In genomic region chr10:128281682-128282081, GRCm38 (mm10) we compare ENCODE assay signal across 31 mouse cellular contexts. TPM values are rescaled to one million over a fixed set of nuclear protein-coding genes. Genes with fewer than 3 reads are reported as not detected.
DNase-seq lines count a peak whose midpoint lies in the region; ATAC-seq and TF ChIP-seq lines count a peak whose summit lies in the region.
"Had no signal": no experiment of that assay in that cellular context is flagged by ENCODE, and none has a peak within 500 bp of the region (broad histone marks: within the 10 kb centered on the region; RNA-seq: fewer than 3 reads in every experiment).

No protein-coding gene starts in this region.

- ATAC-seq in intestine, embryonic 16.5 days = no peak
- no peak for ATAC-seq in intestine, embryonic 15.5 days
- ATAC-seq: forebrain, embryonic 13.5 days; forebrain, embryonic 16.5 days; hindbrain, postnatal 0 days; inflammation-experienced regulatory T-cells, adult 6 months had no signal

- H3K9ac ChIP-seq in intestine, embryonic 16.5 days (ENCODE audit: low read depth, low read length) = no peak overlapping the region
- H3K9ac ChIP-seq in intestine, embryonic 15.5 days = no peak overlapping the region
- peak overlapping the region; percentile 26; the same call in 1 of the 2 replicates for H3K9ac ChIP-seq in ES-E14 (ENCODE audit: insufficient read depth, low read depth, low read length, poor library complexity, severe bottlenecking)
- H3K9ac ChIP-seq: forebrain, embryonic 13.5 days; heart, embryonic 13.5 days; hindbrain, embryonic 14.5 days had no signal

- peak; percentile 14; the same call in 1 of the 2 replicates for TF ChIP-seq CTCF in cerebellum, adult 2 months (IDR thresholded peaks at IDR 0.05; ENCODE audit: borderline replicate concordance, insufficient read depth, low read depth, low read length)
- no peak for TF ChIP-seq CTCF in small intestine, adult 2 months (IDR thresholded peaks at IDR 0.05; ENCODE audit: extremely low read depth, insufficient read length, insufficient replicate concordance, low read depth, low read length)

- H3K36me3 ChIP-seq in intestine, embryonic 16.5 days (ENCODE audit: control insufficient read depth, insufficient read depth, low read length) = peaks cover 19% of the 10 kb centered on the region
- peaks cover 26% of the 10 kb centered on the region for H3K36me3 ChIP-seq in intestine, embryonic 15.5 days
- H3K36me3 ChIP-seq in ES-E14 (ENCODE audit: control insufficient read depth, insufficient read depth, low read length, poor library complexity, severe bottlenecking) = peaks cover 31% of the 10 kb centered on the region
- H3K36me3 ChIP-seq in small intestine, adult 2 months (ENCODE audit: control insufficient read depth, insufficient read depth, low read length) = peaks cover 86% of the 10 kb centered on the region

- no peak overlapping the region for H3K4me2 ChIP-seq in intestine, embryonic 16.5 days (ENCODE audit: low read depth, low read length)
- H3K4me2 ChIP-seq in intestine, embryonic 15.5 days (replicated peaks) = no peak overlapping the region
- H3K4me2 ChIP-seq: forebrain, embryonic 13.5 days; heart, embryonic 13.5 days; hindbrain, embryonic 14.5 days had no signal

- H3K4me3 ChIP-seq in cerebellum, adult 2 months (replicated peaks; ENCODE audit: insufficient read depth, low read depth, low read length) = no peak overlapping the region
- H3K4me3 ChIP-seq in intestine, embryonic 16.5 days (ENCODE audit: low read length) = no peak overlapping the region
- H3K4me3 ChIP-seq in intestine, embryonic 15.5 days (replicated peaks) = no peak overlapping the region
- H3K4me3 ChIP-seq in ES-E14 (ENCODE audit: insufficient read depth in 1 of 2, low read depth in 1 of 2, low read length in 2 of 2, poor library complexity in 1 of 2, severe bottlenecking in 1 of 2) = no peak overlapping the region
- H3K4me3 ChIP-seq in small intestine, adult 2 months (ENCODE audit: low read depth, low read length) = no peak overlapping the region
- H3K4me3 ChIP-seq: forebrain, embryonic 10.5 days; forebrain, embryonic 13.5 days; heart, adult 2 months; heart, embryonic 10.5 days; heart, embryonic 13.5 days had no signal

- peaks cover 38% of the 10 kb centered on the region for H3K4me1 ChIP-seq in cerebellum, adult 2 months (ENCODE audit: control insufficient read depth, insufficient read depth, low read length)
- no peaks in the 10 kb centered on the region for H3K4me1 ChIP-seq in intestine, embryonic 16.5 days (ENCODE audit: control insufficient read depth, insufficient read depth, low read length)
- no peaks in the 10 kb centered on the region for H3K4me1 ChIP-seq in intestine, embryonic 15.5 days (replicated peaks)
- peaks cover 2 to 11% of the 10 kb centered on the region in 2 experiments; a peak in 2 of 4 replicates for H3K4me1 ChIP-seq in ES-E14 (ENCODE audit: control insufficient read depth in 2 of 2, insufficient read depth in 2 of 2, low read length in 2 of 2, poor library complexity in 1 of 2)
- H3K4me1 ChIP-seq in small intestine, adult 2 months (ENCODE audit: control insufficient read depth, insufficient read depth, insufficient read length, low read length) = peaks cover 2% of the 10 kb centered on the region; the same call in 1 of the 2 replicates
- H3K4me1 ChIP-seq: forebrain, embryonic 13.5 days; heart, embryonic 13.5 days had no signal

- no peaks in the 10 kb centered on the region for H3K9me3 ChIP-seq in intestine, embryonic 16.5 days (ENCODE audit: control insufficient read depth, low read length)
- H3K9me3 ChIP-seq in intestine, embryonic 15.5 days = no peaks in the 10 kb centered on the region
- H3K9me3 ChIP-seq in ES-E14 (ENCODE audit: control insufficient read depth, insufficient read depth, low read depth, low read length) = no peaks in the 10 kb centered on the region
- H3K9me3 ChIP-seq: forebrain, embryonic 10.5 days; forebrain, embryonic 13.5 days; G1E; heart, embryonic 10.5 days; heart, embryonic 13.5 days had no signal

- in situ Hi-C loops in ES-E14 (cut with MboI; ENCODE audit: low sequenced_read_pairs in 2 of 2, unreplicated experiment in 2 of 2) = no loop called here

- 60% methylated on average over 14 of the region's 14 CpGs for WGBS in cerebellum, adult 2 months
- 92% methylated on average over 14 of the region's 14 CpGs for WGBS in intestine, embryonic 16.5 days
- 89% methylated on average over 14 of the region's 14 CpGs for WGBS in intestine, embryonic 15.5 days
- 92% methylated on average over 14 of the region's 14 CpGs for WGBS in small intestine, adult 2 months

- peak overlapping the region; percentile 44; the same call in 1 of the 2 replicates for H3K27ac ChIP-seq in cerebellum, adult 2 months (ENCODE audit: insufficient read depth, low read length)
- H3K27ac ChIP-seq in intestine, embryonic 16.5 days (ENCODE audit: low read length) = 0 out of 2 replicates have a peak overlapping the region, but pooled peaks have one; percentile 31
- H3K27ac ChIP-seq in intestine, embryonic 15.5 days = no peak overlapping the region
- H3K27ac ChIP-seq in ES-E14 (ENCODE audit: insufficient read depth, low read depth, low read length, poor library complexity, severe bottlenecking) = no peak overlapping the region
- H3K27ac ChIP-seq in small intestine, adult 2 months (ENCODE audit: insufficient read depth, low read depth, low read length) = peak overlapping the region; percentile 20; the same call in 1 of the 2 replicates
- H3K27ac ChIP-seq: forebrain, embryonic 10.5 days; forebrain, embryonic 13.5 days; heart, adult 2 months; heart, embryonic 10.5 days; heart, embryonic 13.5 days; hindbrain, embryonic 14.5 days; hindbrain, postnatal 0 days had no signal

- TF ChIP-seq POLR2A in cerebellum, adult 2 months (IDR thresholded peaks at IDR 0.05; ENCODE audit: borderline replicate concordance, insufficient read depth, low read length) = no peak
- no peak for TF ChIP-seq POLR2A in small intestine, adult 2 months (IDR thresholded peaks at IDR 0.05; ENCODE audit: low read depth, low read length)

- DNase-seq in cerebellum, adult 2 months = peak in 1 of 2 experiments; percentile 46
- no peak for DNase-seq in cerebellum, adult 9-10 months
- no peak for DNase-seq in ES-E14 (ENCODE audit: low read depth, low spot score)
- no peak for DNase-seq in MN1 (ENCODE audit: low spot score)
- DNase-seq in T-cell, adult 2 months (ENCODE audit: low spot score) = no peak
- DNase-seq: adrenal gland, postnatal 10 days; adrenal gland, postnatal 36 days; cerebellum, adult 18-20 months; gastrocnemius, postnatal 10 days; gastrocnemius, postnatal 36 days; heart, adult 2 months; heart, postnatal 14 days; heart, postnatal 4 days had no signal

- H3K27me3 ChIP-seq in cerebellum, adult 2 months (ENCODE audit: control insufficient read depth, insufficient read depth, low read length) = no peaks in the 10 kb centered on the region
- no peaks in the 10 kb centered on the region for H3K27me3 ChIP-seq in intestine, embryonic 16.5 days (replicated peaks; ENCODE audit: control insufficient read depth, insufficient read depth, low read length)
- no peaks in the 10 kb centered on the region for H3K27me3 ChIP-seq in intestine, embryonic 15.5 days (replicated peaks)
- H3K27me3 ChIP-seq in small intestine, adult 2 months (ENCODE audit: control insufficient read depth, insufficient read depth, low read length) = no peaks in the 10 kb centered on the region
- H3K27me3 ChIP-seq: forebrain, embryonic 13.5 days; heart, embryonic 13.5 days had no signal

TF ChIP-seq in ES-E14, 5 proteins besides CTCF, POLR2A, EP300 and RAD21:
- no peak for TF ChIP-seq MAFK (IDR thresholded peaks at IDR 0.05; ENCODE audit: insufficient read depth, low read depth, low read length)
- TF ChIP-seq HCFC1 (IDR thresholded peaks at IDR 0.05; ENCODE audit: borderline replicate concordance, insufficient read depth, low read length) = no peak
- TF ChIP-seq ZNF384 (IDR thresholded peaks at IDR 0.05; ENCODE audit: low read depth, low read length) = no peak
- TF ChIP-seq CHD2 (IDR thresholded peaks at IDR 0.05; ENCODE audit: low read depth, low read length) = no peak
- TF ChIP-seq ZC3H11A (IDR thresholded peaks at IDR 0.05; ENCODE audit: borderline replicate concordance, low read depth, low read length) = no peak

RNA-seq across cellular contexts. Expression of gene Stat2, which starts 11.3 kb away (rescaled TPM):
- 94.4 and 110 TPM in 2 replicates for polyA plus RNA-seq in cerebellum, adult 2 months (2012; rRNA removed)
- 16.4 and 18.0 TPM in 2 replicates for polyA plus RNA-seq in intestine, embryonic 16.5 days (2015; fragmentation: Nextera tagmentation; extraction: Ambion mirVana)
- polyA plus RNA-seq in intestine, embryonic 15.5 days (2015; fragmentation: Nextera tagmentation; extraction: Ambion mirVana) = 15.1 and 15.4 TPM in 2 replicates
- total RNA-seq in ES-E14 (2012; rRNA removed) = 10.6 and 22.7 TPM in 2 replicates
- polyA plus RNA-seq in small intestine, adult 2 months (2012; rRNA removed) = 15.3 and 46.8 TPM in 2 replicates

RNA-seq across cellular contexts. Expression of gene Apof, which starts 13.2 kb away (rescaled TPM):
- not detected in 2 replicates for polyA plus RNA-seq in cerebellum, adult 2 months (2012; rRNA removed)
- 1.5 and 3.5 TPM in 2 replicates for polyA plus RNA-seq in intestine, embryonic 16.5 days (2015; fragmentation: Nextera tagmentation; extraction: Ambion mirVana)
- polyA plus RNA-seq in intestine, embryonic 15.5 days (2015; fragmentation: Nextera tagmentation; extraction: Ambion mirVana) = 1.6 and 2.9 TPM in 2 replicates
- total RNA-seq in ES-E14 (2012; rRNA removed) = 1.4 and 2.1 TPM in 2 replicates
- polyA plus RNA-seq in small intestine, adult 2 months (2012; rRNA removed) = 0.08 TPM in 1 of 2 replicates, not detected in the other
- total RNA-seq: gastrocnemius, postnatal 36 days; heart, adult 2 months; heart, postnatal 14 days; heart, postnatal 4 days; hindbrain, postnatal 0 days had no signal
- polyA plus RNA-seq: embryonic facial prominence, embryonic 11.5 days; embryonic facial prominence, embryonic 14.5 days; forebrain, embryonic 10.5 days; forebrain, embryonic 13.5 days; forebrain, embryonic 16.5 days; G1E; heart, adult 2 months; hindbrain, embryonic 11.5 days; hindbrain, embryonic 14.5 days; inflammation-experienced regulatory T-cells, adult 6 months had no signal

RNA-seq across cellular contexts. Expression of gene Il23a, which starts 16.9 kb away (rescaled TPM):
- 1.2 and 1.8 TPM in 2 replicates for polyA plus RNA-seq in cerebellum, adult 2 months (2012; rRNA removed)
- polyA plus RNA-seq in intestine, embryonic 16.5 days (2015; fragmentation: Nextera tagmentation; extraction: Ambion mirVana) = 0.44 and 0.53 TPM in 2 replicates
- polyA plus RNA-seq in intestine, embryonic 15.5 days (2015; fragmentation: Nextera tagmentation; extraction: Ambion mirVana) = 0.21 and 0.31 TPM in 2 replicates
- total RNA-seq in ES-E14 (2012; rRNA removed) = 4.1 and 6.1 TPM in 2 replicates
- polyA plus RNA-seq in small intestine, adult 2 months (2012; rRNA removed) = not detected in 2 replicates
- total RNA-seq: adrenal gland, adult 18-20 months; adrenal gland, postnatal 36 days; gastrocnemius, adult 18-20 months; gastrocnemius, postnatal 10 days; gastrocnemius, postnatal 36 days; hindbrain, postnatal 0 days had no signal
- polyA plus RNA-seq: embryonic facial prominence, embryonic 11.5 days; forebrain, embryonic 10.5 days; forebrain, embryonic 13.5 days; heart, adult 2 months; inflammation-experienced regulatory T-cells, adult 6 months had no signal

RNA-seq across cellular contexts. Expression of gene Pan2, which starts 21.5 kb away (rescaled TPM):
- 42.6 and 48.5 TPM in 2 replicates for polyA plus RNA-seq in cerebellum, adult 2 months (2012; rRNA removed)
- polyA plus RNA-seq in intestine, embryonic 16.5 days (2015; fragmentation: Nextera tagmentation; extraction: Ambion mirVana) = 24.7 and 25.5 TPM in 2 replicates
- 26.2 TPM in 2 replicates for polyA plus RNA-seq in intestine, embryonic 15.5 days (2015; fragmentation: Nextera tagmentation; extraction: Ambion mirVana)
- total RNA-seq in ES-E14 (2012; rRNA removed) = 21.9 and 25.4 TPM in 2 replicates
- polyA plus RNA-seq in small intestine, adult 2 months (2012; rRNA removed) = 10.3 and 17.7 TPM in 2 replicates

RNA-seq across cellular contexts. Expression of gene Apon, which starts 27.8 kb away (rescaled TPM):
- not detected in 2 replicates for polyA plus RNA-seq in cerebellum, adult 2 months (2012; rRNA removed)
- 0.18 and 0.20 TPM in 2 replicates for polyA plus RNA-seq in intestine, embryonic 16.5 days (2015; fragmentation: Nextera tagmentation; extraction: Ambion mirVana)
- 0.26 and 0.35 TPM in 2 replicates for polyA plus RNA-seq in intestine, embryonic 15.5 days (2015; fragmentation: Nextera tagmentation; extraction: Ambion mirVana)
- 0.31 and 0.69 TPM in 2 replicates for total RNA-seq in ES-E14 (2012; rRNA removed)
- 0.05 TPM in 1 of 2 replicates, not detected in the other for polyA plus RNA-seq in small intestine, adult 2 months (2012; rRNA removed)
- total RNA-seq: adrenal gland, adult 18-20 months; gastrocnemius, postnatal 36 days; heart, adult 2 months; hindbrain, postnatal 0 days had no signal
- polyA plus RNA-seq: forebrain, embryonic 16.5 days; G1E; heart, adult 2 months; heart, embryonic 16.5 days; hindbrain, postnatal 0 days had no signal

Comparison
In these comparisons a context has a peak if more than half of its experiments do, and no peak if none do; other contexts are left out.
1. H3K27ac ChIP-seq: peak in cerebellum, adult 2 months (single experiment), intestine, embryonic 16.5 days (single experiment) and small intestine, adult 2 months (single experiment); none in intestine, embryonic 15.5 days (single experiment) and ES-E14 (single experiment).